Mouse (Mus musculus) thymus, postnatal 14 days (tissue): Measurements from ENCODE around the gene Osbpl9.

Experiments used
- DNase-seq: peaks from one replicate; pipeline ENCODE4 v3.0.0; 2021

Gene Osbpl9

DNA sequence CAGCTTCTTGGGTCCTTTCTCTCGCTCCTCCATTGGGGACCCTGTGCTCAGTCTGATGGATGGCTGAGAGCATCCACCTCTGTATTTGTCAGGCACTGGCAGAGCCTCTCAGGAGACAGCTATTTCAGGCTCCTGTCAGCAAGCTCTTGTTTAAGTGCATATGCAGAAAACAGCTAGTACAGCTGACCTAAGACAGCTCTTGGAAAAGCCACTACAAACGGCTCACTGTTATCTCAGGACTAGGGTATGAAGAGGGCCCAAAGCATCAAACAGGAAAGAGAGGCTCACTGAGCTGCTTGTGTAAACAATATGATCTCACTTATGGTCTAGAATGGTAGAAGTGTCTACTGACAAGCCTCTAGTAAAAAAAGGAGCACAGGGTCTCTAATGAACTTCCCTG, 107.8 kb downstream of the Osbpl9 start:
- no peak for DNase-seq

DNA sequence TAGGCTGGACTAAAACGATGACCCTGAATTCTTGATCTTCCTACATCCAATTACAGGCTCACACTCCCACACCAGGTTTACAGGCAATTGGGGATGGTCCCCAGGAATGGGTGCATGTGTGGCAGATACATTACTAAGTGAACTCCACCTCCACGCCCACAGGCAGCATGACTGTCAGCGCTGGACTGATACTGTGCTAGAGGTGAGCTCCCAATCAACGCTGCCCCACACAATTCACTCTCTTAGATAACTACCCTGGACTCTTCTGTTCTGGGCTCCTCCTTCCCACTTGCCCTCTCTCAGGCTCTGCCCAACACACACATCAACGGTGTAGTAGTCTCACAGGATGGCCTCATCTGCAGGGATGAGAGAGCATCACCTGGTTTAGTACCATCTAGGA, 109.7 kb downstream of the Osbpl9 start:
- DNase-seq: no peak

DNA sequence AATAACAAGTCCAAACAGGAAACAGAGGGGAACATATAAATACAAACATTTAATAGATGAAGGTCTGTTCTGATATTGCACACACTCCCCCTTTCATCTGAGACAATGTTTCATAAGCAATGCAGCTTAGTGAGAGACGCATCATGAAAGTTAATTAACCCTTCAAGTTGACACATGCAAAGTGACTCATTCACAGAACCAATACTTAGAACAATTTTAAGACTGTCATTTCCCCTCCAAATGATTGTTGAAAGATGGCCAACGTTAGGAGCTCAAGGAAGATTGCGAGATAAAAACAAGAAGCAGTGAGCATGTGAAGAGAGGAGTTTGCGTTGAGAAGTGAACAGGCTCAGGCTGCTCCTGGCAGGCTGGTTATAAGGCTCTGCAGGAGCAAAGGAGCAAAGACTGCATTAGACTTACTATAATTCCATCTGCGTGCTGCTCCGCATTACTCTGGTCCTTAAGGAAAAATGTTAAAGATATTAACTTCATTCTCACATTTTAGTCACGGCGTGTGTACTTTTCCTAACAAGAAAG, 110.8 kb downstream of the Osbpl9 start:
- no peak for DNase-seq

DNA sequence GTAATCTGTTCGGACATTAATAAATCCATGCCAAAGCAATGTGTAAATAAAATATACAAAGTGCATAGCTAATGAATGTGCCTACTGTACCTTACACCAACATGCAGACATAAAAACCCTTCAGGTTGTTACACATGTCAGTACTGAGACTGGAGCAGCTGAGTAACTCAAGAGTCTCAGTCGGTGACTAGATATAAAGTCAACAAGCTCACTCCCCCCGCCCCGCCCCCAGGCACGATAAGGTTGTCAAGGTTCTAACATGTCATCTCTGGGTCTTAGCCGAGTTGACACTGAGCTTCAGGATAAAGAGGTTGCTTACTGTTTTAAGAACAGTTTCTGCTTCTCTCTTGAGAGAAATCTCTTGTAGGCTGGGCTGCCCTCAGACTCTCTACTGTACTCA, 112.1 kb downstream of the Osbpl9 start:
- DNase-seq: no peak

DNA sequence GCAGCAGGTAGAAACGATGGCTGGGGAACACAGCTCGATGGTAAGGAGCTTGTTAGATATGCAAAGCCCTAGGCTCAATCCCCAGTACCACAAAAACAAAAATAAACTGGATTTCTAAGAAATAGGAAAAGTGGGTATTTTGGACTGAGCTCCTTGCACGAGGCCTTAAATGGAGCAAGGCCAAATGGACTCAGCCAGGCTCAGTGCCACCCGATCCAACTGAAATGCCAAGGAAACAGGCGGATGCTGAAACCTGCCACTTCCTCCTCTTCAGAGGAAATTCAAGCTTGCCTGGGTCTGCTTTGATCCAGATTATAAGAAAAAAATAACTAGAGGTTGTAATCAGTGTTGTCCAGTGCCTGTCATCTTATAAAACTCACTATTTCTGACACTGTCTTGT, 112.9 kb downstream of the Osbpl9 start:
- DNase-seq: no peak

DNA sequence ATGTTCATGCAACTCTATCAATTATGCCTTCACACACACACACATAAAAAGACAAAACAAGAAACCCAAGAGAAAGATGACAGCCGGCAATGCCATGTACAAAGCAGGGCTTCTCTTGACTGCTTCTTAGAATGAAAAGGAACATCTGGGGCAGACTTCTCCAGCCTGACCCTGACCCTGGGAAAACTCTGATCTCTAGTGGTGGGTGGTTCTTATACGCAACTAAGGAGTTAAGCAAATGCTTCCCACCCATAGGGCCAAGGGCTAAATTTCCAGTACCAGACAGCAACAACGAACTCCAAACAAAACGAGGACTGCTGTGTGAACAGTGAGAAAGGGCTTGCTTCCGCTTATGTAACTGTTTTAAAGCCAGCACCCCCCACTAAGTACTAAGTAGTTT, 122.0 kb downstream of the Osbpl9 start:
- DNase-seq: no peak

DNA sequence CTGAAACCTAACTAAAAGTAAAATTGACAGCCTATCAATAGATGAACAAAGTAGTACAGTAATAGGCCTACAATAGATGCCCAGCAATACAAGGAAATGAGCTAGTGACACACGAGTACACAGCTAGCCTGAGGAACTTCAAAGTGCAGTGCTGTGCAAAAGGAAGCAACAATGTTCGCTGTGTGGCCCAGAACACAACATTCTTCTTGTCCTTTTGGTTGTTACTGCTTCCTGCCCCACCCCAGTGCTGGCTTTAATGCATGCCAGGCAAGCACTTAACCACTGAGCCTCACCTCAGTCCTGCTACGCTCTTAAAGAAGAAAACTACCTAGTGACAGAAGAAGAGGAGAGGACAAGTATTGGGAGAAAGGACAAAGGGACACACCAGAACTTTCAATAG, 122.4 kb downstream of the Osbpl9 start:
- peak; percentile 27 for DNase-seq

DNA sequence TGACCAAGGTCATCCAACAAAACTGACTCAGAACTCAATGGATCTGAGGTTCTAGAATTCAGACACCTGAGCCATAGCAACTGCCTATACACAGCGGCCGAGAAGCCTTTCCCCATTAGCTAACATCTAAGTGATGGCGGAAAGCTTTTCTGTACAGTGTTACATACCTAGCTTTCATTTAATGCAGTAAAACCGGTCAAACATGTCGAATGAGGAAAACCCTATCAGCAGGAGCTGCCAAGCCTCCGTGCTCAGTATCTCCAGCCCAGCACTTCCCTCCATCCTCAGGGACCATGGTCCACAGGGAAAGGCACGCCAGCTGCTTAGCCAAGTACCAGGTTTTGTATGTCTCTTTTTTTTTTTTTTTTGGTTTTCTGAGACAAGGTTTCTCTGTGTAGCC, 123.1 kb downstream of the Osbpl9 start:
- no peak for DNase-seq

DNA sequence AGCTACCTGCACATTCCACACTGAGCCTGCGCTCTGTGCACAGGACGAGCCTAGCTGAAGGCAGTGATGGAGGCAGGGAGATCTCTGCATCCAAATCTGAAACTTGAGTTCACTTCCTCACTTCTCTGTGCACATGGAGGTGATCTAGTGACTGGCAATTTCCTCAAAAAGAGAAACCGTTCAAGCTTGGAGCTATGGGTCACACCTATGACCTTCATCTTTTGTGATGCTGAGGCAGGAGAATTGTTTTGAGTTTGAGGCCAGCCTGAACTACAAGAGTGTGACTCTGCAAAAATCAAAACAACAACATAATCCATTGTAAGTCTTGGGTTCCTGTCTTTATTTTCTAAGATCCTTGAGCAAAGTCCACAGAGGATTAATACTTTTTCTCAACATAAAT, 128.8 kb downstream of the Osbpl9 start:
- no peak for DNase-seq

DNA sequence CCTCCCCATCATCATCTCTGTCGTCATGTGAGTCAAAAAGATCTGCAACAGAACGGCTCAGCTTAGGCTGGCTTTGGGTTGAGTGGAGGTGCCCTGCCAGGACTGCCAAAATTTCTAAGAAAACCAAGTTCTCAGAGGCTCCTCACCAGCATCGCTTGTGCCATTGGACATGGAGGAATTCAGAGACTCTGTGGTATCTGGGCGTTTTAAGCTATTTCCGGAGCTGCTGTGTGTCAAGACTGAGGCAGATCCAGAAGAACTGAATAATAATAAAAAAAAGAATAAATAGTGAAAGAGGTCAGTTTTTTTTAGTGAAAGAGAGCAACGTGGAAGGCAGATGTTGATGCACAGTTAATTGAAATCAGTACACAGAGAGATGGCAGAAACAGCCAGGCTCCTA, 129.2 kb downstream of the Osbpl9 start:
- no peak for DNase-seq

DNA sequence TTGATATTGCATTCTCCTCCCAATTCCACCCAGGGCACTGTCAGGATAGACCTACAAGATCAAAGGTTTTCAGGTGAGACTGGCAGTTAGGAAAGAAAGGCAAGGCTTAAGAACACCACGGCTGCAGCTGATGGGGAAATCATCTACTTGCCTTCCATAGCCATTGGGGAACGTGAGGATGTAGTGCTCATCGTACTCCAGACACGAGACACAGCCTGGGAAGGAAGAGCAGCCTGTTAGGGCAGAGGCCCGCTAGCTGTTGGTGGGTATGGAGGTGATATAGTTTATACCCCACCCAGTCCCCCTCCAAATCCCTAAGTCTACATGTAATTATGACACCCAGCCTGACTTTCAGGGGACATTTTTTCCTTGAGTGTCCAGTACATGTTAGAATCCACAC, 136.4 kb downstream of the Osbpl9 start:
- DNase-seq: no peak

DNA sequence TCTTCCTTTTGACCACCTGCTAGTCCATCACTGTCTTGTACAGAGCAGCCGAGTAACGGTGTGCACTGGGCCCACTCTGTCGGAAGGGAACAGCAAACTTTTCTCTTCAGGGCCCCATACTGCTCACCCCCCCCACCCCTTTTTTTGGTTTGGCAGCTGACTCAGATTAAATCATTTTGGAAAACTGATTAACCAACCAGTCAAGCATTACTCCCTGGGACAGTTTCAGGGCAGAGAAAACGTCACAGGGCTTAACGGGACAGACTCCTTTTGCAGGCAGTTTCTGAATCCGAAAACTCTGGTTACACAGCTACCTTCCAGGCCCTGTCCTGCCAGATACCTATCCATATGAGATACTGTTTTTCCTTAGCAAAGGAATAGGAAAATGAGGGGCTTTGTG, 137.1 kb downstream of the Osbpl9 start:
- DNase-seq: no peak

DNA sequence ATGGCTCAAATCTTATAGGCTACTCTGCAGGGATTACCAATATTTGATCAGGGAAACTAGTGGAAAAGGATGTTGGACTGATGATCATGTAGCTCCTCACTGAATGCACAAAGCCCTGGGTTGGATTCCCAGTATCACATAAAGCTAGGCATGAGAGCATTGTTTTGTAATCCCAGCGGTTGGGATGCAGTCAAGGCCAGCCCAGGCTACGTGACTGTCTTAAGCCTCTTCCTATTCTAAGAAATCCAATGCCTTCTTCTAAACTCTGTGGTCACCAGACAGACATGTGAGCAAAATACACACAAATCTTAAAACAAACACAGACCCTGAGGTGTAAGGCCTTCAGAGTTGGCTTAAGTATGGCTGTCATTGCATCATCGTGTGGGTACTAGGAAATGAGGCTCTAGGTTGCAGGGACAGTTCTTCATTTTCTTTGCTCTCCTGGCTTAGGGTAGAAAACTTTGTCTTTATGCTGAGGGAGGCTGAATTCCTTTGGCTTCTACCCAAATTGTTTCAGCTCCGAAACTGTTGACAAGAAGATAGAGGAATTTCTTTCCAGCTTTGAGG, 142.7 kb downstream of the Osbpl9 start:
- DNase-seq: no peak

DNA sequence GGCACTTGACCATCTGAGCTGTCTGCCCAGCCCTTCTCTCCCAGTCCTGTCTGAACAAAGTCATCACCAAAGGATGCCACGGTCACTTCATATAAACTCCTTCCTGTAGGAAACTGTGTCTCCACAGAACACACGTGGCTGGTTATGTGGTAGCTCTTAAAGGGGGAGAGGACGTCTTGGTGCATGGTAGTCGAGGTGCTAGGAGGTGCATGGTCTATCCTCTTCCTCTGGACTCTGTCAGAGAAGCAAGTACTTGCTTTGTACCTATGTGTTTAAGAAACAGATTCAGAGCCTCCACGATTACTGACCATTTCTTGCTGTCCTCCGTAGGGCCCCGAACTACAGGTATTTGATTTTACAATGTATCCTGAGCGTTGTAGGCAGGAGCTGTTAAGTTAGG, 144.4 kb downstream of the Osbpl9 start:
- DNase-seq: no peak

DNA sequence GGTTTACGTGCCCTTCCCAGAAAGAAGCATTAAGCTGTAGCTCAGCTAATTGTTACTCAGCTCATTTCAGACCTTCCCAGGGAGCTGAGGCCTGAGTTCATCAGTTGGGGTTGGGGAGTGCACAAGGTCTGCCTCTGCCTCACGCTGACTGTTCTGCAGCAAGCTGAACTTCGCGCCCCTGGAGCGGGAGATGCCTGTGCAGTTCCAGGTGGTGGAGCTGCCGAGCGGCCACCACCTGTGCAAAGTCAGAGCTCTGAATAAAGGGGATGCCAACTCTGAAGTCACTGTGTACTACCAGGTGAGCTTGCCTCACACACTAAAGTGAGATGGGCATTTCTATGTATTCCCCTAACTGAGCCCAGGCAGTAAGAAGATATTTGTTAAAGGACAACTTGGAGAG, 145.7 kb downstream of the Osbpl9 start:
- DNase-seq: peak; percentile 13

DNA sequence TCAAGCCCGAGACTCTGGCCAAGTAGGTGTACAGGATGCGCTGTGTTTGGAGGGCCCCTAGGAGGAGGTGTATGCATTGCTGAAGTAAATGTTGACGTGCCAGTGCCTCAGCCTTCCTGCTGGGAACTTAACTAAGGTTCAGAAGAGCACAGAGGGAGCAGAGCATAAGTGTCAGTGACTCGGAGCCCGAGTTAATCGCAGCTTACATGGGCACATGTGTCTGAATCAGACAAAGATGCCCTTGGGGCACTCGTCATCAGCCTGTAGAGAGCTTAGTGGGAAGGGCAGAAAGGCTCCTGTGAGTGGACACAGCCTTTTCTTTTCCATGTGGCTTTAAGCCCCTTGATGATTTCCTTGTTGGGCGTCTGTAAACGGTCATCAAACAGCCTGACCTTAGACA, 148.1 kb downstream of the Osbpl9 start:
- no peak for DNase-seq

DNA sequence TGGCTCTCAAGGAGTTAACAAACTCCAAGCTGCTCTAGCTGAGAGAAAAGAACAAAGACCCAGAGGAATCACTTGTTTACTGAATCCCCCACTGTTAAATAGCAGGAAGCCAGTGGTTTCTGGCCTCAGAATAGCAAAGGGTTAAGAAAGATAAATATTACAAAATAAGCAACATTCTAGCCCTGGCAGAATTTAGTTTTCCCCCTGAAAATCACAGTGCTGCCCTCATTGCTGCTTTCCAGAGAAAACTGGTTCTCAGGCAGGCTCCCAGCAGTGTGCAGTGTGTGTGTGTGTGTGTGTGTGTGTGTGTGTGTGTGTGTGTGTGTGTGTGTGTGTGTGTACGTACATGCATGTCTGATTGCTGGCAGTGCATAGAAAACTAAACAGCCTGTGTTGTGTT, 149.8 kb downstream of the Osbpl9 start:
- no peak for DNase-seq

DNA sequence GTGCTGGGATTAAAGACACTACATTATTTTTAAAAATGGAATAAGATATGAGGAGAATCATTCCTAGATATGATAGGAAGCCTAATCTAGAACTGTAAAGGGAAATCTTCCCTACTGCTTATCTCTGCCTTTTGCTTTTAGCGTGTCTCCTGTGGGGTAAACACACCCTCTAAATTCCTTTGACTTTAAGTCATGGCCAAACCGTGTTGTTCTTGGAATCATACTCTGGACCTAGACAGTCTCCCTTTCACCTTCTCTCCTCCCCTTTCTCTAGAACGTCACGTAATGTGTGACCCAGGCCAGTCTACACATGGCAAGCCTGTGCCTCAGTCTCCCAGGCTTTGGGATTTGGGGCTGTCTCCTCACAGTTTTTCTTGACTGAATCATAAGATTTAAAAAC, 153.8 kb downstream of the Osbpl9 start:
- DNase-seq: no peak

DNA sequence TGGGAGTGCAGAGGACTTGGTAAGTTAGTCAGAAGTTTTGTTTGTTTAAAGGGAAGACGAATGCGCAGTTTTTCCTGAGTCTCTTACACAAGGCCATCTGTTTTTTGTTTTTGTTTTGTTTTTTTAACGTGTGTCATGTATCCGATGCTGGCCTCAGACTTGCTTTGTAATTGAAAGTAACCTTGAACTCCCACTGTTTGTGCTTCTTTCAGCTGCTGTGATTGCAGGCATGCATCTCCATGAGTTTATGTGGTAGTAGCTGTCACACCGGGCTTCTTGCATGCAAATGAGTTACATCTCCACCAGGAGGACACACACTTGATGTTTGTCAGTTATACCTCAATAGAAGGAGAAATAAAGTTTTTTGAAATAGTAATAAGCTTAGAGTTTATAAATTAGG, 158.3 kb downstream of the Osbpl9 start:
- DNase-seq: no peak

DNA sequence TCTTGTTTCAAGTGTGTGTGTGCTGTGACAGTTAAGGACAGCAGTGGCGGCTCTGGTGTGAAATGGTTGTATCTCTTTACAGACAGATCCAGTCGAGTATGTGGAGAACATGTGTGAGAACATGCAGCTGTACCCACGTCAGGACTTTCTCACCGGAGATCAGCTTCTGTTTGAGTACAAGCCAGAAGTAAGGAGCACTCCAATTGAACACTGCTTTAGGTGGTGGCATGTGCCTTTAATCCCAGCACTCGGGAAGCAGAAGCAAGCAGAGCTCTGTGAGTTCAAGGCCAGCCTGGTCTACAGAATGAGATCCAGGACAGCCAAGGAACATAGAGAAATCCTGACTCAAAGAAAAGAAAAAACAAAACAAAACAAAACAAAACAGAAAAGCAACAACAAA, 158.8 kb downstream of the Osbpl9 start:
- DNase-seq: no peak

DNA sequence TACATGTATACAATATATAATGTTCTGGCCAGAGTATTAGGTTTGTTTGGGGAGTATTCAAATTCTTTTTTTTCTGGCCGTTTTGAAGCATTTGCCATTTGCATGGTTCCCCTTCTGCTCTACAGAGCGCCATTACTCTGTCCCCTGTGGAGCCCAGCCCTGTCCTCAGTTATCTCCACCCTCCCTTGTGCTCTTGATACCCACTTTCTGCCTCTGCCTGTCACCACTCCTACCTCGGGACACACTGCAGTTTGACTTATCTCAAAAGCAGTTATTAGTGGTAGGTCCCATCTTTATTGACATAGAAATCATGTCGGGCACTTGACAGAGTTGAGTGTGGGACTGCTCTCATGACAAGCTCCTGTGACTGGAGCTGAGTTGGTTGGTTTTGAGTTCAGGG, 159.3 kb downstream of the Osbpl9 start:
- DNase-seq: no peak

DNA sequence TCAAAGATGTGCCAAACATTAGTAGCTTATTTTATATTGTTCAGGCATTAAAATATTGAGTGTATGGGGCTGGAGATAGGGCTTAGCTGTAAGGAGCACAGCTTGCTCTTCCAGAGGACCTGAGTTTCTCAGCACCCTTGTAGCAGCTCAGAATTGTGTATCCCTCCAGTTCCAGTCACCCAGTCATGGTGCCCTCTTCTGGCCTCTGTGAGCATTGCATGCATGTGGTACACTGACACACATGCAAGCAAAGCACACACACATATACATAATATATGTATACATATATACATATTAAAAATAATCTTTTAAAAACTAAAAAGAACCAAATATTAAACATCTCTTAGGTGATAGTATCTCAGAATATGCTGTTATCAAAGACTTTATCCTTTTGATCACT, 165.7 kb downstream of the Osbpl9 start:
- DNase-seq: peak; percentile 78

DNA sequence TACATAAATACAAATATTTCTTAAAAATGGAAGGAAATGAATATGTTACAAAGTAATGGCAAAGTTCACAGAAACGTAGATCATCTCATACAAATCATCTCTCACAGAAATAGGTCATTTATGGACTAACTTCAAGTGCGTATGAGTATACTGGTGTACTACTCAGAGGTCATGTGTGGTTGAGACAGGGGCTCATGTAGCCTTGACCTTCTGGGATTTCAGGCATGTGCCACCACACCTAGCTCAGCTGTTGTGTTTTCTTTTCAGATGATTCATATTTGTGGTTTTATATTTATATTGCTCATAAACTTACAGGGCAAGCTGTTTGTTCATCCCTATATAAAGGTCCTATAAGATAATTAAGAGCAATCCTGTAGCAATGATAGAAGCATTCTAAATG, 171.8 kb downstream of the Osbpl9 start:
- no peak for DNase-seq

DNA sequence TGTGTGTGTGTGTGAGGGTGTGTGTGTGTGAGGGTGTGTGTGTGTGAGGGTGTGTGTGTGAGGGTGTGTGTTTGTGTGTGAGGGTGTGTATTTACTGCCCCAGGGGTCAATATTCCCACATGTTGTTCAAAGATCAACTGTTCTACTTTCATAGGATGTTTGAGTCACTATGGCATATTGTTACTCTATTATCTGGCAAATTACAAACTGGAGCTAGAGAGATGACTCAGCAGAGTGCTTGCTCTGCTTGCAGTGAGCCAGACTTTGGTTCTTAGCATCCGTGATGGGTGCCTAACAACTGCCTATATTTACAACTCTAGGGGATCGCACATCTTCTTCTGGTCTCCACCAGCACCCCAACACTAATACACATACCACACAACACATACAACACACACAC, 172.2 kb downstream of the Osbpl9 start:
- DNase-seq: no peak

DNA sequence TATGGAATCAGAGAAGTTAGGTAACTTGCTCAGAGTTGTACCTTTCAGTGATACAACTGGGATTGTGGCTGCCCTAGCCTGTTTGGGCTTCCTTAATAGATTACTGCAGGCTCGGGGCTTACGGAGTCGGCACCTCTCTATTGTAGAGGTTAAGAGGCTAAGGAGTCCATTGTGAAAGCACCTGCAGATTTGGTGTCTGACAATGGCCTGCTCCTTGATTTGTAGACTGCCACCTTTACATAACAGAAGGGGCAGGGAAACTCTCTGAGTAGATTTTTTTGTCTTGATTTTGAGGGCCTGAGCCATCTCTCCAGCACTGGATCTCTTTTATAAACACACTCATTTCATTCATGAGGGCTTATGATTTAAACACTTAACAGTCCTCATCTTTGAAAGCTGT, 175.5 kb downstream of the Osbpl9 start:
- DNase-seq: no peak

DNA sequence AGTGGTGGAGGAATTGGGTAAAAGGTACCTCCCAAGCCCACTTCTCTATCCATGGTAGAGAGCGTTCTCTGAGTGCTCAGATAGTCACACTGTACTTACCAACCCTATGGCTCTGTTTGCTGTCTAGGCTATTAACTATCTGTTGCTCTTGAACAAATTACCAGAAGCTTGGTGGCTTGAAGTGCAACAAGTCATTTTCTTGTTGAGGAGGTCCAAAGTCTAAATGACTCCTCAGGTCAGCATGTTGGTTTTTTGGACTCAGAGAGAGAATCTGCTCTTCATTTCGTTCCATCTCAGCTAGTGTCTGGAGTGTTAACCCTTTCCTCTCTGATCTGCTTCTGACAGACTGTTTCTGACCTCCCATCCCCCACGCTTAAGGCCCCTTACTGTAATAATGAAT, 177.0 kb downstream of the Osbpl9 start:
- no peak for DNase-seq
